Mouse (Mus musculus): ENCODE data around the gene Gm960. TPM values are rescaled to one million over a fixed set of nuclear protein-coding genes. Genes with fewer than 3 reads are reported as not detected.

The Gm960 gene
- polyA plus RNA-seq, 2 experiments, result 0.20 TPM; not detected in 1

DNA sequence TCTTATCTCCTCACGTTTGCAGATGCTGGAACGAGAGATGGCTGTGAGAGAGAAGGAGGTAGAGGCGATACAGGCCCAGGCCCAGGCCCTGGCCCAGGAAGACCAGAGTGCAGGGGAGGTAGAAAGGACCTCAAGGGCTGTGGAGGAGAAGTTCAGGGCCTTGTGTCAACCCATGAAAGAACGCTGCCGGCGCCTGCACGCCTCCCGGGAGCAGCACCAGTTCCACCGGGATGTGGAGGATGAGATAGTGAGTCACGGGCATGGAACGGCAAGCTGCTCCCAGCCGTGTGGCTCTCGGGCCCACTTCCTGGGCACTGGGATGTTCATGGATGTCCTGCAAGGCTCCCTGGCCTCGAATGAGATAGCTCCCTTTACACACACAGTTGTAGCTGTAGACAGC, 45.6 kb upstream of the Gm960 start:
- Histone ChIP-seq H3K36me3 (replicated peaks; ENCODE audit: control insufficient read depth, insufficient read depth, low read depth) (no peaks in the 10 kb centered on the region), H3K9ac (replicated peaks) (no peak overlapping the region), H3K27ac (no peak overlapping the region), H3K27me3 (ENCODE audit: control insufficient read depth, insufficient read depth, low read length) (no peaks in the 10 kb centered on the region), H3K4me2 (ENCODE audit: low read depth) (no peak overlapping the region), H3K9me3 (ENCODE audit: control insufficient read depth, low read length) (no peaks in the 10 kb centered on the region), H3K4me1 (replicated peaks; ENCODE audit: control insufficient read depth in 2 of 2, insufficient read depth in 2 of 2, low read length in 1 of 2) (no peaks in the 10 kb centered on the region), H3K4me3 (ENCODE audit: insufficient read depth in 1 of 2, low read depth in 2 of 2, low read length in 2 of 2) (no peak overlapping the region)
- ATAC-seq (ENCODE audit: insufficient read depth) (no peak), DNase-seq (ENCODE audit: low read depth in 3 of 3, low spot score in 3 of 3) (no peak)
- WGBS (ENCODE audit: insufficient replicate concordance), result 68% methylated on average over 14 of the region's 14 CpGs
- TF ChIP-seq EP300 (IDR thresholded peaks at IDR 0.05; ENCODE audit: low read depth) (no peak), CTCF (IDR thresholded peaks at IDR 0.05; ENCODE audit: low read depth) (no peak)

DNA sequence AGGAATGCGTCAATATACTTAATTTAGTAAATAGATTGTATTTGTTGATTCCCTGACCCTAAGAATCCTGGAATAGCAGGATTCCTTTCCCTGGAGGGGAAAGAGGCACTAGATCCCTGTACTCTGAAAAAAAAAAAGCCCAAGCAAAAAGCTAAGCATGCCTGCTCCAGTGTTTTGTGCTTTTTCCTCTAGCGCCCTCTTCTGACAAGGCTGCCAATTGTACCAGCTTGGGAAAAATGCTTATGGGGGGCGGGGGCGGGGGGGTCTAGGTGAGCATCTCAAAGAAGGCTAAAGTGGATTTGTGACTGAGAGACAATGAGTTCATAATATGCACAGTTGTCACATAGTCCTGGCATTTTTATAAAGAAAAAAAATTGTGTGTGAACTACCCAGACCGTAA, 45.1 kb upstream of the Gm960 start:
- Histone ChIP-seq H3K27ac (no peak overlapping the region), H3K36me3 (replicated peaks; ENCODE audit: control insufficient read depth, insufficient read depth, low read depth) (no peaks in the 10 kb centered on the region), H3K27me3 (ENCODE audit: control insufficient read depth, insufficient read depth, low read length) (no peaks in the 10 kb centered on the region), H3K4me1 (replicated peaks; ENCODE audit: control insufficient read depth in 2 of 2, insufficient read depth in 2 of 2, low read length in 1 of 2) (no peaks in the 10 kb centered on the region), H3K9ac (replicated peaks) (no peak overlapping the region), H3K4me2 (ENCODE audit: low read depth) (no peak overlapping the region), H3K4me3 (ENCODE audit: insufficient read depth in 1 of 2, low read depth in 2 of 2, low read length in 2 of 2) (no peak overlapping the region), H3K9me3 (ENCODE audit: control insufficient read depth, low read length) (no peaks in the 10 kb centered on the region)
- WGBS (ENCODE audit: insufficient replicate concordance), result 39% methylated on average over 5 of the region's 5 CpGs
- TF ChIP-seq EP300 (IDR thresholded peaks at IDR 0.05; ENCODE audit: low read depth), result no peak
- TF ChIP-seq CTCF (IDR thresholded peaks at IDR 0.05; ENCODE audit: low read depth), result peak; percentile 51
- ATAC-seq (ENCODE audit: insufficient read depth) (no peak), DNase-seq (ENCODE audit: low read depth in 3 of 3, low spot score in 3 of 3) (no peak)

DNA sequence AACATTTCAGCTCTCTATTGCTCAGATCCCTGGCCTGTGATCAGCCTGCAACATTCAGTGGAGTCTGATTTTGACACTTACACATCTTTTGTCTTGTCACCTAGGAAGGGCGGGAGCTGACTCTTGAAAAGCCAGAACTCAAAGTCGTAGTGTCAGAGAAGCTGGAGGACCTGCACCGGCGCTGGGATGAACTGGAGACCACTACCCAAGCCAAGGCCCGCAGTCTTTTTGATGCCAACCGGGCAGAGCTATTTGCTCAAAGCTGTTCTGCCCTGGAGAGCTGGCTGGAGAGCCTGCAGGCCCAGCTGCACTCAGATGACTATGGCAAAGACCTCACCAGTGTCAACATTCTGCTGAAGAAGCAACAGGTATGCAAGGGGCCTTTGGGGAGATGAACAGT, 43.8 kb upstream of the Gm960 start:
- H3K4me1 ChIP-seq (replicated peaks; ENCODE audit: control insufficient read depth in 2 of 2, insufficient read depth in 2 of 2, low read length in 1 of 2), result no peaks in the 10 kb centered on the region

GRCm38 (mm10) chr19:4741482-4741881, 43.0 kb upstream of the Gm960 start:
- ATAC-seq (ENCODE audit: insufficient read depth) (no peak), DNase-seq (ENCODE audit: low read depth in 3 of 3, low spot score in 3 of 3) (no peak)
- Histone ChIP-seq H3K9ac (replicated peaks) (no peak overlapping the region), H3K9me3 (ENCODE audit: control insufficient read depth, low read length) (no peaks in the 10 kb centered on the region), H3K27me3 (ENCODE audit: control insufficient read depth, insufficient read depth, low read length) (no peaks in the 10 kb centered on the region), H3K27ac (no peak overlapping the region), H3K4me1 (replicated peaks; ENCODE audit: control insufficient read depth in 2 of 2, insufficient read depth in 2 of 2, low read length in 1 of 2) (no peaks in the 10 kb centered on the region), H3K36me3 (replicated peaks; ENCODE audit: control insufficient read depth, insufficient read depth, low read depth) (no peaks in the 10 kb centered on the region), H3K4me3 (ENCODE audit: insufficient read depth in 1 of 2, low read depth in 2 of 2, low read length in 2 of 2) (no peak overlapping the region), H3K4me2 (ENCODE audit: low read depth) (no peak overlapping the region)
- 66% methylated on average over 10 of the region's 10 CpGs for WGBS (ENCODE audit: insufficient replicate concordance)
- no peak for TF ChIP-seq EP300 (IDR thresholded peaks at IDR 0.05; ENCODE audit: low read depth)
- TF ChIP-seq CTCF (IDR thresholded peaks at IDR 0.05; ENCODE audit: low read depth), result no peak

More for the DNA sequence above, 43.8 kb upstream of the Gm960 start:
- 81% methylated on average over 6 of the region's 6 CpGs for WGBS (ENCODE audit: insufficient replicate concordance)
- Histone ChIP-seq H3K9me3 (ENCODE audit: control insufficient read depth, low read length) (no peaks in the 10 kb centered on the region), H3K4me2 (ENCODE audit: low read depth) (no peak overlapping the region), H3K36me3 (replicated peaks; ENCODE audit: control insufficient read depth, insufficient read depth, low read depth) (no peaks in the 10 kb centered on the region), H3K9ac (replicated peaks) (no peak overlapping the region), H3K27ac (no peak overlapping the region), H3K4me3 (ENCODE audit: insufficient read depth in 1 of 2, low read depth in 2 of 2, low read length in 2 of 2) (no peak overlapping the region), H3K27me3 (ENCODE audit: control insufficient read depth, insufficient read depth, low read length) (no peaks in the 10 kb centered on the region)
- TF ChIP-seq CTCF (IDR thresholded peaks at IDR 0.05; ENCODE audit: low read depth), result no peak
- TF ChIP-seq EP300 (IDR thresholded peaks at IDR 0.05; ENCODE audit: low read depth), result no peak
- DNase-seq (ENCODE audit: low read depth in 3 of 3, low spot score in 3 of 3), result no peak
- no peak for ATAC-seq (ENCODE audit: insufficient read depth)

DNA sequence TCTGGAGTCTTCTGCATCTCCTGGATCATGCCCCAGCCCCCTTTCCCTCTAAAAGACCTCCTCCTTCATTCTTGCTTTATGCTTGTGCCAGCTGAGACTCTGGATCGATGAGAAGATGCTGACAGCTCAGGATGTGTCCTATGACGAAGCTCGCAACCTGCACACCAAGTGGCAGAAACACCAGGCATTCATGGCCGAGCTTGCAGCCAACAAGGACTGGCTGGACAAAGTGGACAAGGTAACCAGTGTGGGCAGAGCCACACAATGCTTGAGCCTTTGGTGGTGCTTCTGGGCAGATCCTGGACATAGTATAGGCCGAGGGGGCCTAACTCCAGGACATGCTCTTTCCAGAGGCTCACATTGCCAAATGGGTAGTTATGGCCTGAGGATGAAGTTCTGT, 41.3 kb upstream of the Gm960 start:
- ATAC-seq (ENCODE audit: insufficient read depth) (no peak), DNase-seq (ENCODE audit: low read depth in 3 of 3, low spot score in 3 of 3) (no peak)
- H3K9me3 ChIP-seq (ENCODE audit: control insufficient read depth, low read length), result no peaks in the 10 kb centered on the region
- no peak overlapping the region for H3K9ac ChIP-seq (replicated peaks)
- H3K27ac ChIP-seq, result no peak overlapping the region
- H3K4me3 ChIP-seq (ENCODE audit: insufficient read depth in 1 of 2, low read depth in 2 of 2, low read length in 2 of 2), result no peak overlapping the region
- 70% methylated on average over 5 of the region's 5 CpGs for WGBS (ENCODE audit: insufficient replicate concordance)
- H3K27me3 ChIP-seq (ENCODE audit: control insufficient read depth, insufficient read depth, low read length), result no peaks in the 10 kb centered on the region
- no peak for TF ChIP-seq CTCF (IDR thresholded peaks at IDR 0.05; ENCODE audit: low read depth)
- H3K4me2 ChIP-seq (ENCODE audit: low read depth), result no peak overlapping the region
- no peaks in the 10 kb centered on the region for H3K4me1 ChIP-seq (replicated peaks; ENCODE audit: control insufficient read depth in 2 of 2, insufficient read depth in 2 of 2, low read length in 1 of 2)
- H3K36me3 ChIP-seq (replicated peaks; ENCODE audit: control insufficient read depth, insufficient read depth, low read depth), result no peaks in the 10 kb centered on the region

Data from liver, embryonic 14.5 days (tissue).